Mouse (Mus musculus): Measurements from ENCODE around the gene Ski. TPM values are rescaled to one million over a fixed set of nuclear protein-coding genes. Genes with fewer than 3 reads are reported as not detected.
"Not testable (repeated sequence)": the region's sequence is repeated elsewhere in the genome, so short reads cannot be mapped to it uniquely, and the experiment has no call there.

Gene Ski
- polyA plus RNA-seq (2017; shearing (Covaris generic)), result 10 to 100 TPM; 20.6 to 28.2 TPM

DNA sequence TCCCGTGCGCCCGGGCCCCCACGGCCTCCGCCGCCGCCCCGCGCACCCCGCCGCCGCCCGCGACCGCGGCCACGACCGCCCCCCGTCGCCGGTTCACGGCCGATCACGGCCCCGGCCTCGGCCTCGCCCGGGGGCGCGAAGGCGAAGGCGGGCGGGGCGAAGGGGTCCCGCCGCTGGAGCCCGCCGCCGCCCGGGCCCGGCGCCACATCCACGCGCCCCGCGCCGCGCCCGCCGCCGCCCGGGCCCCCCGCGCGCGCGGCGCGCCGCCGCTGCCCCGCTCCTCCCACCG is at the start of gene Ski:
Ski (minus strand) TSS at position 41 of the 289 bp plus-strand sequence.
- ATAC-seq, result no peak

GRCm38 (mm10) chr4:155268382-155268781 is 46.0 kb upstream of the Ski start:
- no peak for ATAC-seq

- ATAC-seq, result no peak
These were observed 45.3 kb upstream of the Ski start for GRCm38 (mm10) chr4:155267639-155268175.

DNA sequence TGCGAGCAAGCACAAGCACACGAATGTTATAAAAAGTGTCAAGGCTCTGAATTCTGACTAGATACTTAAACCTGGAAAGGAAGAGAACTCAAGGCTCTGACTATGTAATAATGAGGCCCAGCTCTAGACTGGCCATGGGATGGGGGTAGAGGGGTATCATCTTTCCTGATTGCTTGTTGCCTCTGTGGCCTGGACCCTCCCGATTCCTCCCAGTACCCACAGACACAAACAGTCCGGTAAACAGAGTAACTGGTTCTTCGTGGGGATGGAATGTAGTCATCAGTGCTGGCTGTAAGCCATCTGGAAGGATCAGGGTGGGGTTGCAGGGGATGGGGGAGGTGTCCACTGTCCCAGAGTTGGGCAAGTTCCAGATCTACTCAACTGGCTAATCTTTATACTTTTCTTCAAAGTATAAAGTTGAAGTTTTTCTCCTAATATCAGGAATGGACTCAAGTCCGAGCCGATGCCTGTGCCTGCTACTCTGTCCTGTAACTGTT is 44.7 kb upstream of the Ski start:
- ATAC-seq, result no peak

- no peak for ATAC-seq
These were observed 42.3 kb upstream of the Ski start for GRCm38 (mm10) chr4:155264521-155265321.

- ATAC-seq, result no peak
These were observed 29.9 kb upstream of the Ski start for GRCm38 (mm10) chr4:155252253-155252652.

DNA sequence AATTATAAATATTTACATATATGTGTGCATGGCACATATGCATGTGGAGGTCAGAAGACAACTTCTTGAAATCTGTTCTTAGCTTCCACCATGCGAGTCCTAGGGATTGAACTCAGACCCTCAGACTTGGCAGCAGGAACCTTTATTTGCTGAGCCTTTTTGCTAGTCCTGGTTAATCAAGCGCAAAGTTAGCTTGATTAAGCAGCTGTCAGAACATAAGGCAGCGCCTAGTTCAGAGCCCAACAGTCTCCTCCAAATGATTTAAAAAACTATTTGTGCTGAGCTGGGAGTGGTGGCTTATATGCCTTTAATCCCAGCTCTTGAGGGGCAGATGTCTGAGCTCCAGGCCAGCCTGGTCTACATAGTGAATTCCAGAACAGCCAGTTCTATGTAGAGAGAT is 28.8 kb upstream of the Ski start:
- no peak for ATAC-seq

DNA sequence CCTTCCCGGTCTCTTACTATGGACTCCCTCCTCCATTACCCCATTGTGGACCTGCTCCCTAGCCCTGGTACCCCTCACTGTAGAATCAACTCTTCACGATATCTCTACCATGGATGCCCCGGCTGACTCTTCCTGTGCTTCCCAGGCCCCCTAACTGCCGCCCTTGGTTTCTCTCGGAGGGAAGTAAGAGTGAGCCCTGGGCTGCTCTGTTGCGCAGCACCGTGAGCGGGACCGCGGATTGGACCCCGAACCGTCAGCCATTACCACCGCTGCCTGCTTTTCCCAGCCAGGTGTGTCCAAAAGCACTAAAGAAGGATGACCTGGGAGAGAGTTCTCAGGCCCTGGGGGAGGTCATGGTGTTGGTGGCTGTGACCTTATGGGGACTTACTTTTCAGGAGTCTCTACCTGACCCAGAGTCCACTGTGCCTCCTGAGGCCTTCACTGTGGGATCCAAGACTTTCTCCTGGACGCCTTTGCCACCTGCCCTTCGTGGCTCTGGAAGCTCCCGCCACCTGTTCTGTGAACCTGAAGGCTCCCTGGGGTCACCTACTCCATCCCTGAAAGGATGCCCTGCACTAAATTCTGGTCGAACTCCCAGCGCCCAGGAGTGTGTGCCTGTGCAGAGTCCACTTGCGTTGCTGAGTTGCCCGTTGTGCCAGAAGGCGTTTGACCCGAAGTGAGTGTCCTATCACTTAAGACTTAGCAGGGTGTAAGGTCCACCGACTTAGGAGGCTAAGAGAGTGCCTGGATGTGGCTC is 28.1 kb upstream of the Ski start:
- peak; percentile 13 for ATAC-seq

DNA sequence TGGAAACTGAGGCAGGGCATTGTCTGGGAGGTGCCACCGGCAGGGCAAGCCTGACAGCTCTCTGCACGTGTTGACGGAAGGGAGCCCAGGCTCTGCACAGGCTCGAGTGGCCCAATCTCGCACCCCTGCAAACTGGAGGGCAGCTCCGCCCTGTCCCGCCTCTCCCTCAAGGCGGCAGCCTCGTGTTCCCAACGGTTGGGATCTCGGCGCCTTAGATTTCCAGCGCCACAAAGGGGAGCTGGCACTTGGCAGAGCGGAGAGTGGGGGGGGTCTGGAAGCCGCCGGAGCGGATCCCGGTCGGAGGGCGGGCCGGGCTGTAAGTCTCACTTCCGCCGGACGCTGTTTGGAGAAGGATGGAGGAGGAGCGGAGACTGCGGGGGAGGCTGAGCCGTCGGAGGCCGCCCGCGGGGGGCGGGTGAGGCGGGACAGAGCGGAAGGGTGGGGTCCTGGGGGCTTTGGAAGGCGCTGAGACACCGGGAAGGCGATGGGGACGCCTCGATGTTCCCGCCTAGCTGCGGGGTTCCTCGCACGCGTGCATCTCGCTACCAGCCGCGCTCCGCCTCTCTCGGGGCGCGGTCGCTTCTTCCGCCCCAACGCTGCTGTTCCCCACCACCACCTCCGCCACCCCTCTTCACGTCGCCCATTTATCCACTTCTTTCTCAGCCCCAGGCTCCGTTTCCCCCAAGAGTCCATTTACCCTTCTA is 27.4 kb upstream of the Ski start, which contains the start of gene Faap20:
Faap20 (plus strand) TSS at position 155 of the 704 bp plus-strand sequence.
- ATAC-seq, result peak; percentile 86

- peak; percentile 69 for ATAC-seq
These were observed 26.9 kb upstream of the Ski start for GRCm38 (mm10) chr4:155249257-155249647.

DNA sequence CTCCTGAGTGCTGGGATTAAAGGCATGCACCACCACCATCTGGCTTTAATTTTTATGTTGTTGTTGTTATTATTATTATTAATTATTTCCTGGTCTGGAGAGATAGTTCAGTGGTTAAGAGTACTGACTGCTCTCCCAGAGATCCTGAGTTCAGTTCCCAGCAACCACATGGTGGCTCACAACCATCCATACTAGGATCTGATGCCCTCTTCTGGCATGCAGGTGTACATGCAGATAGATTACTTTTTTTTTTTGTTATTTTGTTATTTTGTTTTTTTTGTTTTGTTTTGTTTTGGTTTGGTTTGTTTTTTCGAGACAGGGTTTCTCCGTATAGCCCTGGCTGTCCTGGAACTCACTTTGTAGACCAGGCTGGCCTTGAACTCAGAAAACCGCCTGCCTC is 25.7 kb upstream of the Ski start:
- ATAC-seq, result not testable (repeated sequence)

DNA sequence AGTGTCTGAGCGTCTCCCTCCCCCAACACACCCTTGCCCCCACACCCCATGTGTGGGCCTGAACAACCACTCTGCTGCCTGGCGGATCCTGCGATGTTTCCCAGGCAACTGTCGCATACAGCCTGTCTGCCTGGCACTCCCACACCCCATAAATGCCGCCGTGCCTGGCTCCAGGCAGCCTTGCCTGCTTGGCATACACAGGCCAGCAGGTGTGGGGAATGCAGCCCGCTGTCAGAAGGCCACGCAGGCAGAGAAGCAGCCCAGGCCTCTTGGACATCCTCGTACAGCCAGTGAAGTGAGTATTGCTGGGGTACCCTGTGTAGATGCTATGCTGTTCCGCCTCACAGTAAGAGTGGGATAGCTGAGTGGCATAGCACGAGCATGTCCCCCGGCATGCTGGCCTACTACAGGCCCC is 24.3 kb upstream of the Ski start:
- ATAC-seq, result no peak

- no peak for ATAC-seq
These were observed 23.5 kb upstream of the Ski start for GRCm38 (mm10) chr4:155245770-155246492.

DNA sequence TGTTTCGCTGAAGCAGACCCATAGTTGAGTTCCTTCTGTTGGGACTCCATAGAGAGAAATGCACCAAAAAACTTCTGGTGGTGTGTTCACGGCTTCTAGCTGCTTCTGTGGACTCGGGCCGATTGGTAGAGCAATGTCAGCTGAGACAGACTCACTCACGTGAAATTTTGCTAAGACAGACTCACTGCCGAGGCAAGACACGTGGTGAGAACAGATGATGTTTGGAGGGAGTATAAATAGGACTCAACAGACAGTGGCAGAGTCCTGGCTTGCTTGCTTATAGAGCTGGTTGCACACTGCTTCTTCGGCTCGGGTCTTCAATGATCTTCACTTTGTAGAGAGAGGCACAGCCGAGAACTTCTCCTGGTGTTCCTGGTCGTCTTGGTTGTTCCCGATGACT is 20.8 kb upstream of the Ski start:
- no peak for ATAC-seq

DNA sequence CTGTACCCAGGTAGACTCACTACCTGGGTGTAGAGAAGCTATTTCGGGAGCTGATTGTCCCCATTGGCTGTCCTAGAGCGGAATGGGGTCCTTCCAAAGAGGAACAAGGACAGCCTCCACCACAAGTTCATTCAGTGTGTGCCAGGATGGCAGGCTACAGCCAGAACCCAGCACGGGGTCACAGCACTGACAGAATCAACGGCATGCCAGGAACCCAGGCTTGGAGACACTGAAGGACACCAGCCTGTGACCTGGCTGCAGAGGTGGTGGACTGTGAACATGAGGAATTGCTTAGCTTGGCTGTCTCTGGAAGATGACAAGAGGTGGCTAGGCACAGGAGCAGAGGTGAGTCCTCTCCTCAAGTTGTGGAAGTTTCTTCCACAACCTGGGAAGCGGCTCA is 19.9 kb upstream of the Ski start:
- no peak for ATAC-seq

DNA sequence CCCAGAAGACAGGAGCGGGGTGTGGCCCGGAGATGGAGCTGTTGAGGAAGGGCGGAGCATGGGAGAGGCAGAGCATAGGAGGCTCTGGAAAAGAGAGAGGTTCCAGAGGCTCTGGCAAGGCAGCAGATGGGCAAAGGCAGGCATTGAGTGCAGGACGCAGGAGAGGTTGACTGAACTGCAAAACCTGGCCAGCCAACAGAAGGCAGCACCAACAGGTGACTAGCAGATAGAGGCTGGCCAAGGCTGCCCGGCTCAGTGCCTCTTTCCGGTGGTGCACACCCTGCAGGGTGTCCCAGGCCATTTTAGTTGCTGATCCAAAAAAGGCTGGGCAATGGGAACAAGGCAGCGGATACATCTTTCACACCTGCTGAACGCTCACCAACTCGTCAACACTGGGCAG is 19.4 kb upstream of the Ski start:
- no peak for ATAC-seq

DNA sequence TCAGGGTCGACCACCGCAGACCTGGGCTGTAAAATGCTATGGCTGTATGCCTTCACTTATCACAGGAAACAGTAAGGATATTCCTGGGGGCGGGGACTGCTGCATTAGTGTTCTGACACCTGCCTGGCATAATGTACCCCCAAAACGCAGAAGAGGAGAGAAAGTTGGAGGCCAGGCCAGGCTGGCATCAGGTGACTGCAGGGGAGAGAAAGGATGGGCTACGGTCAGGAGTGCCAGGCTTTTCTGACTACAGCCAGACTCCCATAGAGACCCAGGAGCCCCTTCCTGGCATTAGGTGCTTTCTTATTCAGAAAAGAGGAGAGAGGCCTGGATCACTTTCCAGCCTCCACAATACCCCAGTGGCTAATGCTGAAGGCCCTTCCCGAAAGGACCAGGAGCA is 17.1 kb upstream of the Ski start:
- ATAC-seq, result no peak

- no peak for ATAC-seq
These were observed 15.9 kb upstream of the Ski start for GRCm38 (mm10) chr4:155238276-155238675.

DNA sequence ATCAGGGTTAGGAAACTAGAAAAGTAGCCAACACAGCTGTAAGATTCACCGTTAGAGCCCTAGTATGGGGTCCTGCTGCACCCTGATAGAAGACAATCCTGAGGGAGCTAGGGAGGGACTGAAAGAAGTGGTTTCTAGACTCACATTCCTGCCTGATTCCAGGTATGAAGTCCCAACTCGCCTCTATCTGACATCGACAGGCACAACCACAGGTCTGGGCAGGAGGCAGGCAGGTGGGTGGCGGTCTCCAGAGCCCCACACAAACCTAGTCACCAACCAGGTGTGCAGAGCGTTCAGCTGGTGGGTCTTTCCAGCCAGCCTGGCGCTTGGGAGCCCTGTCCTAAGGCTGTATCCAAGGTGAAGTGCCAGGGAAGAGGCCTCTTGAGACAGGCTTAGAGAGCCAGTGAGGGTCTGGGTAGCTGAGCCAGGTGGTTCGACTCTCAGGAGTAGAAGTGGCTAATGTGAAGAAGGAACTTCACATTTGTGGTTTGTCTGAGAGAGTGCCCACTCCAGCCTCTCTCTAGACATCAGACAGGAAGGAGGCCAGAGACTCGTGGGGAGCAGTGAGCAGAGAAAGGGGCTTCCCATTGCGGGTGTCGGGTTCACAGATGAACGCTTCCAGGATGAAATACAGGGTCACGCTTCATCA is 14.5 kb upstream of the Ski start:
- ATAC-seq, result no peak

- ATAC-seq, result peak; percentile 92
These were observed 13.1 kb upstream of the Ski start for GRCm38 (mm10) chr4:155235311-155236119.

All from CD4-positive, CD25-positive, alpha-beta regulatory T cell, adult 4 months (primary cell).